Mouse (Mus musculus): Measurements from ENCODE around the gene Sp8. TPM values are rescaled to one million over a fixed set of nuclear protein-coding genes. Genes with fewer than 3 reads are reported as not detected.

The Sp8 gene
- polyA plus RNA-seq (2012), result not detected in 2 replicates

GRCm38 (mm10) chr12:118846221-118846620 is at the start of gene Sp8:
TSS of gene Sp8 (plus strand) at chr12:118846329.
- TF ChIP-seq GATA1 (IDR thresholded peaks at IDR 0.05; ENCODE audit: low read length), result no peak

- TF ChIP-seq GATA1 (IDR thresholded peaks at IDR 0.05; ENCODE audit: low read length), result no peak
Observed at GRCm38 (mm10) chr12:118811328-118811961, 34.7 kb upstream of the Sp8 start.

GRCm38 (mm10) chr12:118814561-118814960 is 31.6 kb upstream of the Sp8 start:
- no peak for TF ChIP-seq GATA1 (IDR thresholded peaks at IDR 0.05; ENCODE audit: low read length)

GRCm38 (mm10) chr12:118816156-118816555 is 30.0 kb upstream of the Sp8 start:
- TF ChIP-seq GATA1 (IDR thresholded peaks at IDR 0.05; ENCODE audit: low read length), result no peak

- TF ChIP-seq GATA1 (IDR thresholded peaks at IDR 0.05; ENCODE audit: low read length), result no peak
Observed at GRCm38 (mm10) chr12:118829881-118830280, 16.2 kb upstream of the Sp8 start.

GRCm38 (mm10) chr12:118836411-118837341 is 9.5 kb upstream of the Sp8 start:
- no peak for TF ChIP-seq GATA1 (IDR thresholded peaks at IDR 0.05; ENCODE audit: low read length)

- TF ChIP-seq GATA1 (IDR thresholded peaks at IDR 0.05; ENCODE audit: low read length), result no peak
Observed at GRCm38 (mm10) chr12:118837361-118837760, 8.8 kb upstream of the Sp8 start.

GRCm38 (mm10) chr12:118838260-118838659 is 7.9 kb upstream of the Sp8 start:
- no peak for TF ChIP-seq GATA1 (IDR thresholded peaks at IDR 0.05; ENCODE audit: low read length)

GRCm38 (mm10) chr12:118839398-118839797 is 6.7 kb upstream of the Sp8 start:
- no peak for TF ChIP-seq GATA1 (IDR thresholded peaks at IDR 0.05; ENCODE audit: low read length)

- no peak for TF ChIP-seq GATA1 (IDR thresholded peaks at IDR 0.05; ENCODE audit: low read length)
Observed at GRCm38 (mm10) chr12:118840301-118840700, 5.8 kb upstream of the Sp8 start.

GRCm38 (mm10) chr12:118840861-118841260 is 5.3 kb upstream of the Sp8 start:
- no peak for TF ChIP-seq GATA1 (IDR thresholded peaks at IDR 0.05; ENCODE audit: low read length)

GRCm38 (mm10) chr12:118841381-118841922 is 4.7 kb upstream of the Sp8 start:
- no peak for TF ChIP-seq GATA1 (IDR thresholded peaks at IDR 0.05; ENCODE audit: low read length)

GRCm38 (mm10) chr12:118841971-118842550 is 4.1 kb upstream of the Sp8 start:
- no peak for TF ChIP-seq GATA1 (IDR thresholded peaks at IDR 0.05; ENCODE audit: low read length)

GRCm38 (mm10) chr12:118842671-118843411 is 3.3 kb upstream of the Sp8 start:
- no peak for TF ChIP-seq GATA1 (IDR thresholded peaks at IDR 0.05; ENCODE audit: low read length)

GRCm38 (mm10) chr12:118844111-118844510 is 2.0 kb upstream of the Sp8 start:
- TF ChIP-seq GATA1 (IDR thresholded peaks at IDR 0.05; ENCODE audit: low read length), result no peak

Data from G1E-ER4 (cell line).